Mouse (Mus musculus) erythroblast, embryonic 14.5 days (primary cell): Measurements from ENCODE around the gene Nup210l.

Experiments used
- GATA1 ChIP-seq: IDR thresholded peaks from 2 replicates; pipeline ENCODE4 v1.6.1; 2012; ENCODE audit warnings: low read length, inconsistent platforms, mixed read lengths
- TAL1 ChIP-seq: IDR thresholded peaks from 3 replicates; pipeline ENCODE4 v1.6.1; 2012; ENCODE audit warnings: low read length, inconsistent platforms, mixed read lengths

DNA sequence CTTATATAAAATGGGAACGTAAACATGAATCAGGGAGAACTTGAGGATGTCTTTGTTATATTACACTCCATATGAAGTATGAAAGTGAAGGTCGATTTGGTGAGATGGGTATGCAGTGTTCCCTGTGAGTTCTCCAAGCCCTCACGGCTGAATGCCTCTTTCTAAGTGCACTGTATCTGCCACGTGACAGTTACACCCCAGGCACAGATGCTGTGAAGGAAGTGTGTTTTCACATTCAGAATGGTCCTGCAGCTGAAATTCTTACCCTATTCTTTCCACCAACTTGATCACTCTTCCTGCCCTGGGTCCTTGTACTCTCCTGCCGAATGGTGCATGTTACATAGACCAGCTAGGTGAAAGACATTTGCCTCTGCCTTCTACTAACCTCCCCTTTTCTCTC lies 6.0 kb upstream of the Nup210l start:
- TF ChIP-seq GATA1 (no peak), TAL1 (no peak)
